Mouse (Mus musculus): ENCODE results near the gene Psmd7.

GRCm38 (mm10) chr8:107544651-107545174, 43.6 kb downstream of the Psmd7 start:
- TF ChIP-seq CTCF (IDR thresholded peaks at IDR 0.05; ENCODE audit: control insufficient read depth, insufficient read depth, low read length) (no peak), POLR2A (IDR thresholded peaks at IDR 0.05; ENCODE audit: borderline replicate concordance, control insufficient read depth, low read depth, low read length) (no peak)

Data from bone marrow, adult 2 months (tissue).